Mouse (Mus musculus) E14TG2a.4 (cell line): ENCODE measurements around the gene Ak3.
A peak's percentile ranks its signal among the peaks of the same experiment; 100 is the strongest.

Source experiments
- CTCF ChIP-seq: conservative IDR thresholded peaks from 2 replicates; pipeline ENCODE4 v1.5.1; 2014; ENCODE audit warnings: low read length
- NANOG ChIP-seq: IDR thresholded peaks from 2 replicates; pipeline ENCODE4 v1.6.1; 2014; ENCODE audit warnings: borderline replicate concordance, low read length, mixed read lengths
- POU5F1 ChIP-seq: IDR thresholded peaks from 2 replicates; pipeline ENCODE4 v1.6.1; 2014; ENCODE audit warnings: low read length, borderline replicate concordance

GRCm38 (mm10) chr19:29063577-29064363 lies 16.0 kb upstream of the Ak3 start:
- TF ChIP-seq CTCF = peak; percentile 53
- TF ChIP-seq POU5F1 = no peak
- TF ChIP-seq NANOG = no peak
